Mouse (Mus musculus): ENCODE data around the gene Rreb1. TPM values are rescaled to one million over a fixed set of nuclear protein-coding genes. Genes with fewer than 3 reads are reported as not detected.

The Rreb1 gene
- polyA plus RNA-seq, 1 experiment: 31.5 TPM

DNA sequence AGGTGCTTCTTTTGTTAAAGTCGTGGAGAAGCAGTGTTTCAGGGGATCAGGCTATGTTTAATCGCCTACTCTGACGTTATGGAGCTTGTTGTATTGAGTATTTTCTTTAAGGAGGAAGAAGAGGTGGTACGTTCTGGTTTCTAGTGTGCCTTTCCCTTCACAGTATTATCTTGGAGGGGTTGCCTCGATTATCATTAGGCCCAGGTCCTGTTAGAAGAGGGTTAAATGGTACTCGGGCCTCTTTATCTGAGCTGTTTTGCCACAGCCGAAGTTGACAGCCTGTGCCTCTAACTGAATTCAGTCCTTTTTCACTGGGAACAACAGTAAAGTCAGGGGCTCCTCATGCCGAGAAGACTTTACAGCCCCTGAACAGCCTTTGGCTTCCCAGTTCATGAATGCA is 81.6 kb downstream of the Rreb1 start:
- Histone ChIP-seq H3K27me3 (ENCODE audit: control insufficient read depth, insufficient read depth, low read length, poor library complexity, severe bottlenecking) (no peaks in the 10 kb centered on the region), H3K9me3 (replicated peaks; ENCODE audit: control insufficient read depth, insufficient read depth, low read length, poor library complexity, severe bottlenecking) (no peaks in the 10 kb centered on the region), H3K4me1 (ENCODE audit: control insufficient read depth, insufficient read depth, low read length) (peaks cover 4% of the 10 kb centered on the region), H3K4me3 (ENCODE audit: low read depth, low read length) (no peak overlapping the region), H3K36me3 (ENCODE audit: control insufficient read depth, insufficient read depth, low read length, poor library complexity, severe bottlenecking) (no peaks in the 10 kb centered on the region), H3K9ac (ENCODE audit: low read depth, poor library complexity, severe bottlenecking) (no peak overlapping the region), H3K27ac (ENCODE audit: insufficient read depth, low read length) (no peak overlapping the region)
- no peak for TF ChIP-seq POLR2A (IDR thresholded peaks at IDR 0.05; ENCODE audit: insufficient read depth, low read length)
- no peak for TF ChIP-seq CTCF (IDR thresholded peaks at IDR 0.05; ENCODE audit: low read depth, low read length)
- no peak for TF ChIP-seq EP300 (IDR thresholded peaks at IDR 0.05; ENCODE audit: insufficient read depth, low read depth, low read length)

DNA sequence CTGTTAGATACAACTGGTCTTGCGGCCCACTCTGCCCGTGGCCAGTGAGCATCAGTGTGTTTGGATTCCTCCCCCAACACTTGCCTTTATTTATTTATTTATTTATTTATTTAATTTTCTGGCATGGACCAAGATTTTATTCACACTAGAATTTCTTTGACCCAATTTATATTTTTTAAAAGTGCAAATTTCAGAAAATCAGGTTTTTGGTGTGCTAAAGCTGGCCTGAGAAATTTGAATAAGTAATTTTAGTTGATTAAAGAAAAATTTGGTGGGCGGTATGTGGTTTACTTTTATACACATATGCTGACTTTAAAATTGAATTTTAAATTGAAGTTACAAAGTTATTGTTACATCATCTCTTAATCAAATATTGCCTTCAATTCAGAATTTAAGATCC is 82.0 kb downstream of the Rreb1 start:
- no peak for TF ChIP-seq POLR2A (IDR thresholded peaks at IDR 0.05; ENCODE audit: insufficient read depth, low read length)
- no peak for TF ChIP-seq CTCF (IDR thresholded peaks at IDR 0.05; ENCODE audit: low read depth, low read length)
- TF ChIP-seq EP300 (IDR thresholded peaks at IDR 0.05; ENCODE audit: insufficient read depth, low read depth, low read length): no peak
- H3K4me3 ChIP-seq (ENCODE audit: low read depth, low read length): no peak overlapping the region
- no peak overlapping the region for H3K9ac ChIP-seq (ENCODE audit: low read depth, poor library complexity, severe bottlenecking)
- no peaks in the 10 kb centered on the region for H3K9me3 ChIP-seq (replicated peaks; ENCODE audit: control insufficient read depth, insufficient read depth, low read length, poor library complexity, severe bottlenecking)
- H3K27me3 ChIP-seq (ENCODE audit: control insufficient read depth, insufficient read depth, low read length, poor library complexity, severe bottlenecking): no peaks in the 10 kb centered on the region
- peaks cover 4% of the 10 kb centered on the region for H3K4me1 ChIP-seq (ENCODE audit: control insufficient read depth, insufficient read depth, low read length)
- no peak overlapping the region for H3K27ac ChIP-seq (ENCODE audit: insufficient read depth, low read length)
- no peaks in the 10 kb centered on the region for H3K36me3 ChIP-seq (ENCODE audit: control insufficient read depth, insufficient read depth, low read length, poor library complexity, severe bottlenecking)

DNA sequence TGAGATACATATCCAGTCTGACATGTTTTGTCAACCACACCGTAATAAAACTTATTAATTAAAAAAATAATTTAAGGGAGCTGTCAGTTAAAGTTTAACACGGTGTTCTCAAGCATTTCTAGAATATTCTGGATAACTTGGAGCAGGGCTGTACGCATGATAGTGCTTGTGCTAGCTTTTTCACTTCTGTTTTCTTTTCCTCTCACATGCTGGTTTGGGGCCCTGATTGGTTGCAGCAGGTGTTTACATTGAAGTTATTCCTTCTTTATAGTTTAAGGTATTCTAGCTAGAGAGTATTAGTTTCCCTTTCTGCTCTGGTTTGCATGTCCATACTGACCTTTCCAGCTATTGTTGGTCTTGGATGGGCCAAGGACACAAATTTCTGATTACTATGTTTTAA is 82.6 kb downstream of the Rreb1 start:
- H3K4me1 ChIP-seq (ENCODE audit: control insufficient read depth, insufficient read depth, low read length): peaks cover 3% of the 10 kb centered on the region

DNA sequence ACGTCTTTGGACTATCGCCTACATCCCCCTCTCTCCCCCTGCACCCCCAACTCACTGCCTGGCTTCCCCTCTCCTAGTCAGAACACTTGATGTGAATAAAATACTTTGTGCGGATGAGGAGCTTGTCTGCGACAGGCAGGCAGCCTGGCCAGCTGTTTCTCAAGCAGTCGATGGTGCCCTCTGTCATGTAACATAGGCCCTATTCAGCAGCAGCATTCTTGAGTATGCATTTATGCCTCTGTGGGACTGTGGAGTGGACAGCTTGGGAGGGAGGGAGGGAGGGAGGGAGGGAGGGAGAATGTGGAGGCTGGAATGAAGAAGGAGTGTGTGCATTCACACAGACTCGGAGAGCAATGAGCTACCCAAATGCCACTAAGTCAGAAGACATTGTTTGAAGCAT is 84.3 kb downstream of the Rreb1 start:
- TF ChIP-seq CTCF (IDR thresholded peaks at IDR 0.05; ENCODE audit: low read depth, low read length): no peak
- no peak for TF ChIP-seq POLR2A (IDR thresholded peaks at IDR 0.05; ENCODE audit: insufficient read depth, low read length)
- no peak for TF ChIP-seq EP300 (IDR thresholded peaks at IDR 0.05; ENCODE audit: insufficient read depth, low read depth, low read length)
- Histone ChIP-seq H3K4me3 (ENCODE audit: low read depth, low read length) (no peak overlapping the region), H3K4me1 (ENCODE audit: control insufficient read depth, insufficient read depth, low read length) (peaks cover 6% of the 10 kb centered on the region), H3K36me3 (ENCODE audit: control insufficient read depth, insufficient read depth, low read length, poor library complexity, severe bottlenecking) (no peaks in the 10 kb centered on the region), H3K27me3 (ENCODE audit: control insufficient read depth, insufficient read depth, low read length, poor library complexity, severe bottlenecking) (no peaks in the 10 kb centered on the region), H3K27ac (ENCODE audit: insufficient read depth, low read length) (no peak overlapping the region), H3K9ac (ENCODE audit: low read depth, poor library complexity, severe bottlenecking) (no peak overlapping the region), H3K9me3 (replicated peaks; ENCODE audit: control insufficient read depth, insufficient read depth, low read length, poor library complexity, severe bottlenecking) (no peaks in the 10 kb centered on the region)

More for the DNA sequence above, 82.6 kb downstream of the Rreb1 start:
- H3K9ac ChIP-seq (ENCODE audit: low read depth, poor library complexity, severe bottlenecking): no peak overlapping the region
- H3K36me3 ChIP-seq (ENCODE audit: control insufficient read depth, insufficient read depth, low read length, poor library complexity, severe bottlenecking): no peaks in the 10 kb centered on the region
- no peak overlapping the region for H3K27ac ChIP-seq (ENCODE audit: insufficient read depth, low read length)
- TF ChIP-seq EP300 (IDR thresholded peaks at IDR 0.05; ENCODE audit: insufficient read depth, low read depth, low read length) (no peak), POLR2A (IDR thresholded peaks at IDR 0.05; ENCODE audit: insufficient read depth, low read length) (no peak), CTCF (IDR thresholded peaks at IDR 0.05; ENCODE audit: low read depth, low read length) (no peak)
- H3K4me3 ChIP-seq (ENCODE audit: low read depth, low read length): no peak overlapping the region
- H3K27me3 ChIP-seq (ENCODE audit: control insufficient read depth, insufficient read depth, low read length, poor library complexity, severe bottlenecking): no peaks in the 10 kb centered on the region
- no peaks in the 10 kb centered on the region for H3K9me3 ChIP-seq (replicated peaks; ENCODE audit: control insufficient read depth, insufficient read depth, low read length, poor library complexity, severe bottlenecking)

DNA sequence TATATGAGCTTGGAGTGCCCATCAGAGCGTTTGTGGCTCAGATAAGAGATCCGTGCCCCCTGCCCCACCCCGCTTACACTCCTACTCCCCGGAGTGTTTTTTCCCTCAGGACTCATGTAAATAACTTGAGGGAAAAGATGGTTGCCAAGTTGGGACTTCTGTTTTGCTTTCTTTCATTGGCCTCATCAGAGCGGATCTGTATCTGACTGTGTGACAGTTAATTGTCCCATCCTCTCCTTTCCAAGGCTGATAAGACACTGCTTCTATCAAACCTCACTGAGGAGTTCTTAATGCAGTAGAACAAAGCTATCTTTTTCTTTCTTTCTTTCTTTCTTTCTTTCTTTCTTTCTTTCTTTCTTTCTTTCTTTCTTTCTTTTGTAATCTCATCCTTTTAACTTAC is 85.4 kb downstream of the Rreb1 start:
- H3K27ac ChIP-seq (ENCODE audit: insufficient read depth, low read length): no peak overlapping the region
- no peaks in the 10 kb centered on the region for H3K9me3 ChIP-seq (replicated peaks; ENCODE audit: control insufficient read depth, insufficient read depth, low read length, poor library complexity, severe bottlenecking)

DNA sequence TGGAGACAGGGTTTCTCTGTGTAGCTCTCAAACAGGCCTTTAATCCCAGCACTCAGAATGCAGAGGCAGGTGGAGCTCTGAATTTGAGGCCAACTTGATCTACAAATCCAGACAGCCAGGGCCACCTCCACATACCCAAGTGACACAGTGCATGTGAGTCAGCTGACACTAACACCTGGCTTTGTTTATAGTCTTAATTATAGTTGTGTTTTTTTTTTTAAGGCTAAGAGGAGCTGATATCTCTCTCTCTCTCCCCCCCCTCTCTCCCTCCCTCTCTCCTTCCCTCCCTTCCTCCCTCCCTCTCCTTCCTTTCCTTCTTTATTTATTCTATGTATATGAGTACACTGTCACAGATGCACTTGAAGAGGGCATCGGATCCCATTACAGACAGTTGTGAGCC is 86.5 kb downstream of the Rreb1 start:
- TF ChIP-seq EP300 (IDR thresholded peaks at IDR 0.05; ENCODE audit: insufficient read depth, low read depth, low read length) (no peak), POLR2A (IDR thresholded peaks at IDR 0.05; ENCODE audit: insufficient read depth, low read length) (no peak), CTCF (IDR thresholded peaks at IDR 0.05; ENCODE audit: low read depth, low read length) (no peak)
- Histone ChIP-seq H3K36me3 (ENCODE audit: control insufficient read depth, insufficient read depth, low read length, poor library complexity, severe bottlenecking) (no peaks in the 10 kb centered on the region), H3K4me3 (ENCODE audit: low read depth, low read length) (no peak overlapping the region), H3K9me3 (replicated peaks; ENCODE audit: control insufficient read depth, insufficient read depth, low read length, poor library complexity, severe bottlenecking) (no peaks in the 10 kb centered on the region), H3K27ac (ENCODE audit: insufficient read depth, low read length) (no peak overlapping the region), H3K9ac (ENCODE audit: low read depth, poor library complexity, severe bottlenecking) (no peak overlapping the region), H3K4me1 (ENCODE audit: control insufficient read depth, insufficient read depth, low read length) (peaks cover 6% of the 10 kb centered on the region), H3K27me3 (ENCODE audit: control insufficient read depth, insufficient read depth, low read length, poor library complexity, severe bottlenecking) (no peaks in the 10 kb centered on the region)

More for the DNA sequence above, 85.4 kb downstream of the Rreb1 start:
- Histone ChIP-seq H3K36me3 (ENCODE audit: control insufficient read depth, insufficient read depth, low read length, poor library complexity, severe bottlenecking) (no peaks in the 10 kb centered on the region), H3K4me1 (ENCODE audit: control insufficient read depth, insufficient read depth, low read length) (peaks cover 6% of the 10 kb centered on the region), H3K27me3 (ENCODE audit: control insufficient read depth, insufficient read depth, low read length, poor library complexity, severe bottlenecking) (no peaks in the 10 kb centered on the region), H3K9ac (ENCODE audit: low read depth, poor library complexity, severe bottlenecking) (no peak overlapping the region), H3K4me3 (ENCODE audit: low read depth, low read length) (no peak overlapping the region)
- no peak for TF ChIP-seq CTCF (IDR thresholded peaks at IDR 0.05; ENCODE audit: low read depth, low read length)
- no peak for TF ChIP-seq EP300 (IDR thresholded peaks at IDR 0.05; ENCODE audit: insufficient read depth, low read depth, low read length)
- no peak for TF ChIP-seq POLR2A (IDR thresholded peaks at IDR 0.05; ENCODE audit: insufficient read depth, low read length)

Measured in ES-Bruce4 (cell line).